Mouse (Mus musculus) midbrain, embryonic 13.5 days (tissue): ENCODE measurements around the gene Foxi2. TPM values are rescaled to one million over a fixed set of nuclear protein-coding genes. Genes with fewer than 3 reads are reported as not detected.

Experiments used
- ATAC-seq: fragments of 200-750 bp; cut with Nextera tagmentation; 2 replicates; pipeline ENCODE4 v1.8.0; 2017; ENCODE audit warnings: mild to moderate bottlenecking, moderate TSS enrichment, moderate library complexity
- H3K27ac ChIP-seq: fragments of 300-500 bp; sonication (generic); 2 replicates; pipeline ENCODE4 v1.5.1; 2015; ENCODE audit warnings: inconsistent platforms, mild to moderate bottlenecking, moderate library complexity
- H3K27me3 ChIP-seq: fragments of 300-500 bp; sonication (generic); 2 replicates; pipeline ENCODE4 v1.6.1; 2015; ENCODE audit warnings: mild to moderate bottlenecking, inconsistent platforms
- H3K36me3 ChIP-seq: fragments of 300-500 bp; sonication (generic); 2 replicates; pipeline ENCODE4 v1.6.1; 2015; ENCODE audit warnings: mild to moderate bottlenecking, inconsistent platforms
- H3K4me1 ChIP-seq: fragments of 300-500 bp; sonication (generic); replicated peaks from 2 replicates; pipeline ENCODE4 v1.6.1; 2015; ENCODE audit warnings: inconsistent platforms
- H3K4me2 ChIP-seq: fragments of 300-500 bp; sonication (generic); replicated peaks from 2 replicates; pipeline ENCODE4 v1.6.1; 2015; ENCODE audit warnings: moderate library complexity, mild to moderate bottlenecking, inconsistent platforms
- H3K4me3 ChIP-seq: fragments of 300-500 bp; sonication (generic); replicated peaks from 2 replicates; pipeline ENCODE4 v1.5.1; 2015; ENCODE audit warnings: mild to moderate bottlenecking, inconsistent platforms
- H3K9ac ChIP-seq: fragments of 300-500 bp; sonication (generic); replicated peaks from 2 replicates; pipeline ENCODE4 v1.6.1; 2015; ENCODE audit warnings: mild to moderate bottlenecking, inconsistent platforms
- H3K9me3 ChIP-seq: fragments of 300-500 bp; sonication (generic); 2 replicates; pipeline ENCODE4 v1.6.1; 2016; ENCODE audit warnings: mild to moderate bottlenecking, inconsistent platforms
- WGBS: fragments of 180-500 bp; shearing (Covaris S2); methylation state at CpG from one replicate; pipeline ENCODE4 v1.1.7; 2015; 5-methylcytosine and 5-hydroxymethylcytosine counted together
- polyA plus RNA-seq: library from polyadenylated mRNA; unstranded; fragments of >200 nt; fragmentation: Nextera tagmentation; extraction: Ambion mirVana; gene quantifications from 2 replicates; pipeline ENCODE4 v1.2.1, GENCODE M21; 2015

Foxi2 gene
- polyA plus RNA-seq = not detected in 2 replicates

DNA sequence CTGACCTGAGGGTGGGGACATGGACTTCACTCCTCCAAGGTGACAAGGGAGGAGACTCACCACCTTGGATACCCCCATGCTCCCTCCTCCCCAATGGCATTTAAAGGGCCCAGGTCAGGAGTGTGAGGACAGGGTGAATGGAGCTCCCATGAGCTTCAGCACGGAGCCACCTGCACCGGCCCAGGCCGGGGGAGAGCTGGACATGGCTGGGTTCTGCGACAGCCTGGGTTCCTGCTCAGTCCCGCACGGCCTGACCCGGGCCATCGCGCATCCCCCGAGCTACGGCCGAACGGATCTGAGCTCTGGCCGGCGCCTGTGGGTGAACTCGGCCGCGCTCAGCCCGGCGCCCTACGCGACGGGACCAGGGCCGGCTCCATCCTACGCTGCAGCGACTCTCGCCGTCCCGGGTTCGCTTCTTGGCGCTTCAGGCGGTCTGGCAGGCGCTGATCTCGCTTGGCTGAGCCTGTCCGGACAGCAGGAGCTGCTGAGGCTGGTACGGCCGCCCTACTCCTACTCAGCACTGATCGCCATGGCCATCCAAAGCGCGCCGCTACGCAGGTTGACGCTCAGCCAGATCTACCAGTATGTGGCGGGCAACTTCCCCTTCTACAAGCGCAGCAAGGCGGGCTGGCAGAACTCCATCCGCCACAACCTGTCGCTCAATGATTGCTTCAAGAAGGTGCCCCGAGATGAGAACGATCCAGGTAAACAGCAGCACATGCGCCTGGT is at the start of gene Foxi2:
Gene Foxi2, plus strand, starts transcription at position 72 of the 729 bp plus-strand sequence.
- H3K36me3 ChIP-seq = no peaks in the 10 kb centered on the region
- H3K9ac ChIP-seq = peak within 1 kb of the TSS; percentile 12; the same call in 1 of the 2 replicates
- H3K9me3 ChIP-seq = no peaks in the 10 kb centered on the region
- peak within 1 kb of the TSS; percentile 23 for H3K4me3 ChIP-seq
- H3K27ac ChIP-seq = no peak within 1 kb of the TSS
- no peak for ATAC-seq
- peak within 1 kb of the TSS; percentile 55 for H3K4me2 ChIP-seq
- WGBS = 2% methylated on average over 51 of the region's 51 CpGs
- peaks cover 58% of the 10 kb centered on the region for H3K27me3 ChIP-seq
- H3K4me1 ChIP-seq = peaks cover 8% of the 10 kb centered on the region

DNA sequence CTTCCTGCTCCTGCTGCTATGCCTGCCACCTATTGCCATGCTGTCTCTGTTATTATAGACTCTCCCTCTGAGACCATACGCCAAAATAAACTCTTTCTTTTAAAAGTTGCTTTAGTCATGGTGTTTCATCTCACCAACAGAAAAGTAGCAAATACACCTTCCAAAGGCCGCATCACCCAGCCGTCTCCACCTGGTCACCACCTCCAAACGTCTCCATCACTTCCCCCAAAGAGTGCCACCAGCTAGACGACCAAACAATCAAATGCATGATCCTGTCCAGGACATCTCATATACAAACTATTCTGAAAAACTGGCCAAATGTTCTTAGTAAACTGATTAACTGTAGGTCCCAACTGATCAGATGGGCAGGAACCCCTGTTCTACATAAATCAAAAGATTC is 45.5 kb upstream of the Foxi2 start:
- Histone ChIP-seq H3K4me3 (no peak overlapping the region), H3K4me2 (no peak overlapping the region), H3K9me3 (no peaks in the 10 kb centered on the region), H3K27ac (no peak overlapping the region), H3K9ac (no peak overlapping the region), H3K36me3 (no peaks in the 10 kb centered on the region), H3K27me3 (no peaks in the 10 kb centered on the region), H3K4me1 (no peaks in the 10 kb centered on the region)
- whole genome bisulfite sequencing = 95% methylated on average over 5 of the region's 5 CpGs
- ATAC-seq = no peak

DNA sequence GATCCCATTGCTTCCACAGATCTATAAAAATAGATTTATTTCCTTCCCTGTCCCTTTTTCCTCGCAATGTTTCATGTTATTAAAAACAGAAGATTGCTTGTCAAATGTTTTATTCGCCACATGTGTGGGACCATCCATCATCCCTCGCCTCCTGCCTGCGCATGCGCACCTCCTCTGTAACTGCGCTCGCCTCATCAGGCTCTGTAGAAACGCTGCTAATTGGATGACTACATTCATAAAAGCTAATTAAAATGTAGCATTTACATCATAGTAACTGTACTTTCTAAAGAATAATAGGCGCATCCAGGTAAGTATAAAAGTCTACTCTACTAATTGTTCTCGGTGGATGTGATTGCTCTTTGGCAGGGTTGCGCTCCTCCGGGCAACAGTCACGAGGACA is 34.1 kb upstream of the Foxi2 start:
- H3K4me2 ChIP-seq = no peak overlapping the region
- peaks cover 3% of the 10 kb centered on the region; the same call in 1 of the 2 replicates for H3K27me3 ChIP-seq
- H3K36me3 ChIP-seq = no peaks in the 10 kb centered on the region
- H3K27ac ChIP-seq = no peak overlapping the region
- no peaks in the 10 kb centered on the region for H3K9me3 ChIP-seq
- WGBS = 86% methylated on average over 13 of the region's 13 CpGs
- H3K4me3 ChIP-seq = no peak overlapping the region
- H3K9ac ChIP-seq = no peak overlapping the region
- H3K4me1 ChIP-seq = no peaks in the 10 kb centered on the region
- ATAC-seq = no peak

DNA sequence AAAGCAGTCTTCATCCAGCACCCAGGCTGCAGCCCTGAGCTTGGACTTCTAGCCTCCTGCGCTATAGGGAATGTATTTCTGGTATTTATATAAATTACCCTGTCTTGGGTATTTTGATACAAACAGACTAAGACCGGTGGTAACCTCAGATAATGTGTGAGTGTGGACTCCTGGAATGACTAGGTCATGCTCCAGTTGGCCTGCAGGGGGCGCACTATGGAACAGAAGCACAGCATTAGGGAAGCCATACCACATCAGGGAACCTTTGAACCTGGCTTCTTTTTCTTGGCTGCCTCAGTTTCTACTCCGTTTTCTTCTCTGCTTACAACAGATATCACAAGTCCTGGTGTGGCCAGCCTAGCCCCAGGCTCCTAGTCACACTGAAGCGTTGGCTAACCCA is 33.2 kb upstream of the Foxi2 start:
- no peak for ATAC-seq

DNA sequence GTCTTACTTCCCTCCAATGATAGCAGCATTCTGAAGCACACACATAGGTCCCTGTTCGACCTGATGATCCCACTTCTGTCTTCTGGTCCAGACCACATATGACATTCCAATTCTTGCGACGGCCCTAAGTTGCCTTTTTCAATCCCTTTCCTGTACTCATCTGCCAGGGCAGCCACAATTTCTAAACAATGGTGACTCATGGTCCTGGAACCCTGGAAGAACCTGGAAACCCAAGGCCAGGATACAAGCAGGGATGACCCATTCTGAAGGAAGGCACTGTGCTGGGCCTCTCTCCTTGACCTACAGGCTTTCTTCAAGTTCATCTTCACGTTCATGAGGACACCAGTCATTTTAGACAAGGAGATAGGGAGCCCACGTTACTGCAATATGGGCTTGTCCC is 31.8 kb upstream of the Foxi2 start:
- no peak for ATAC-seq
- WGBS = 91% methylated on average over 5 of the region's 5 CpGs
- H3K9ac ChIP-seq = no peak overlapping the region

More for the DNA sequence above, 33.2 kb upstream of the Foxi2 start:
- Histone ChIP-seq H3K9me3 (no peaks in the 10 kb centered on the region), H3K9ac (no peak overlapping the region), H3K27me3 (peaks cover 2% of the 10 kb centered on the region; the same call in 1 of the 2 replicates), H3K4me1 (no peaks in the 10 kb centered on the region), H3K4me3 (no peak overlapping the region), H3K27ac (no peak overlapping the region), H3K4me2 (no peak overlapping the region), H3K36me3 (no peaks in the 10 kb centered on the region)
- WGBS = 69% methylated on average over 5 of the region's 5 CpGs

DNA sequence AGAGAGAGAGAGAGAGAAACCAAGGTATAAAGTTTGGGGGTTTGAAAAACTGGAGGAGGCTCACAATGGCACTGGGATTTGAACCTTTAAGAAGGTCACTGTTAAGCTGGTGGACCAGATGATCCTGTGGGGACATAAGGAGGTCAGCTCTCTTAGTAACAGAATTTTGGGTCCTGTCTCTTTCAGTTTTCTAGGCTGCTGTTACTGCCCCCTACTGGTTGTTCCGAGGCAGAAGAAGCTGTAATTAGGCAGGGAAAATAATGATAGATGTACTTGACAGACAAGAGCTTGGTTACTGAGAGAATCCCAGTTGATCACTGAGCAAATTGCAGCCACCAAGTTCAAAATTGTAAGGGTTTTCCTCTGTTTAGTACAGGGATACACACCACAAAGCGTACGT is 21.1 kb upstream of the Foxi2 start:
- H3K4me1 ChIP-seq = peaks cover 8% of the 10 kb centered on the region
- H3K36me3 ChIP-seq = no peaks in the 10 kb centered on the region
- no peak overlapping the region for H3K4me3 ChIP-seq
- no peak for ATAC-seq
- H3K9ac ChIP-seq = no peak overlapping the region
- peaks cover 8% of the 10 kb centered on the region; the same call in 1 of the 2 replicates for H3K9me3 ChIP-seq
- no peak overlapping the region for H3K4me2 ChIP-seq
- peaks cover 30% of the 10 kb centered on the region for H3K27me3 ChIP-seq
- WGBS = 65% methylated on average over 3 of the region's 3 CpGs
- H3K27ac ChIP-seq = no peak overlapping the region

More for the DNA sequence above, 31.8 kb upstream of the Foxi2 start:
- Histone ChIP-seq H3K9me3 (no peaks in the 10 kb centered on the region), H3K4me1 (no peaks in the 10 kb centered on the region), H3K4me2 (no peak overlapping the region), H3K4me3 (no peak overlapping the region), H3K27me3 (no peaks in the 10 kb centered on the region), H3K27ac (no peak overlapping the region), H3K36me3 (no peaks in the 10 kb centered on the region)

DNA sequence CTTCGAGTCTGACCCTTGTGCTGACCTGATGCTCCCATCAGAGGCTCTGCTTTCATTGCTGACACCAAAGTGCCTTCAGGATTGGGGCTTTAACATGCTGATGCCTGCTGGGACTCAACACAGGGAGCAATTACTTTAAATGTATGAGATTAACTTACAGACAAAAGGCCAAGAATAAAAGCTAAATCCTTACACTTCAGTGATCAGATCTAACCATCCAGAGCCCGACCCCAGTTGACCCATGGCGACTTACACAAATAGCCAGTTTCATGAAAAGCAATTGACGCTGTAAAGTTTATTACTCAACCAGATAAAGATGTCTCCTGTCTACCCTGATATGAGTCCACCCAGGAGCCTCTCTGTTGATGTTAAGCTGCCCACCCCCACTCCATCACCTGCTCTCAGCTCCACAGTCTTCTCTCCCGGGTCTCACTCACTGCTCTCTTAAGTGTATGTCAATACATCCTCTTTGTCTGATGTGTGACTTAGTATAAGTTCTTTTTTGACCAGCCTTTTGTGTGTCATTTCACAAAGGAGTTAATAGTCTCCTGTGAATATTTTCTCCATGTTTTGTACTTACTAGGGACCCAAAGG is 17.1 kb upstream of the Foxi2 start:
- no peaks in the 10 kb centered on the region for H3K9me3 ChIP-seq
- H3K4me1 ChIP-seq = peaks cover 8% of the 10 kb centered on the region
- no peak for ATAC-seq
- 4% methylated on average over 5 of the region's 5 CpGs for WGBS
- no peak overlapping the region for H3K4me2 ChIP-seq
- H3K36me3 ChIP-seq = no peaks in the 10 kb centered on the region
- H3K4me3 ChIP-seq = no peak overlapping the region
- peaks cover 60% of the 10 kb centered on the region for H3K27me3 ChIP-seq
- H3K9ac ChIP-seq = no peak overlapping the region
- H3K27ac ChIP-seq = no peak overlapping the region

DNA sequence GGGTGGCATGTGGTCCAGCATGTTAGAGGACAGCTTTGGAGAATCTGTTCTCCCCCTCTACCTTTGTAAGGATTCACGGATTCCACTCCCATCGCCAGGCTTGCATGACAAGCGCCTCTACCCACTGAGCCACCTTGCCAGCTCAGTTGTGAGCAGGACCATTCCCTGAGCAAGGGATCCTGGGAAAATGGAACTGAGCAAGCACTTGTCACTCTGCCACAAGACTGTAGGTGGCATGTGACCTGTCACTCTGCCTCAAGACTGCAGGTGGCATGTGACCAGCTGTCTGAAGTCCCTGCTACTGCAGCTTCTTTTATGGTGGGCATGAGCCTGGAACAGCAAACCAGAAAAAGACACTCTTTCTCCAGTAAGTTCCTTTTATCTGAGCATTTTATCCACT is 15.7 kb upstream of the Foxi2 start:
- no peaks in the 10 kb centered on the region for H3K36me3 ChIP-seq
- ATAC-seq = no peak

DNA sequence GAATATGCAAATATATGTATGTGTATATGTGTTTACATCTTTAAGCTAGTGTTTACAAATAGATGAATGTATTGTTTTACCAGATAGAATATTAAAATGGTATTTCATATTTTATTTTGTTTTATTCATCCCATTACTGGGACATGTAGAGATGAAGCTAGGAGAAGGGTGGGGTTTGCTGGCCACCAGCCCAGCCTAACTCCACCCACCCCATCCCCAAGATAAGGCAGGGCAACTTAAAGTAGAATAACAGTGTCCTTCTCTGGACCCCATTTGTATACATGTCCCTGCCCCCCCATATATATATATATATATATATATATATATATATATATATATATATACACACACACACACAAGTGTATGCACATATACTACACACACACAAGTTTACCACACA is 14.9 kb upstream of the Foxi2 start:
- Histone ChIP-seq H3K4me1 (peaks cover 8% of the 10 kb centered on the region), H3K4me3 (no peak overlapping the region), H3K9me3 (no peaks in the 10 kb centered on the region), H3K36me3 (no peaks in the 10 kb centered on the region), H3K4me2 (no peak overlapping the region), H3K27me3 (peaks cover 54% of the 10 kb centered on the region), H3K27ac (no peak overlapping the region), H3K9ac (no peak overlapping the region)
- ATAC-seq = no peak

More for the DNA sequence above, 15.7 kb upstream of the Foxi2 start:
- H3K4me1 ChIP-seq = peaks cover 8% of the 10 kb centered on the region
- H3K9ac ChIP-seq = no peak overlapping the region
- no peak overlapping the region for H3K4me3 ChIP-seq
- no peak overlapping the region for H3K27ac ChIP-seq
- H3K27me3 ChIP-seq = peaks cover 59% of the 10 kb centered on the region
- no peaks in the 10 kb centered on the region for H3K9me3 ChIP-seq
- H3K4me2 ChIP-seq = no peak overlapping the region
- WGBS = 76% methylated on average over 3 of the region's 3 CpGs

DNA sequence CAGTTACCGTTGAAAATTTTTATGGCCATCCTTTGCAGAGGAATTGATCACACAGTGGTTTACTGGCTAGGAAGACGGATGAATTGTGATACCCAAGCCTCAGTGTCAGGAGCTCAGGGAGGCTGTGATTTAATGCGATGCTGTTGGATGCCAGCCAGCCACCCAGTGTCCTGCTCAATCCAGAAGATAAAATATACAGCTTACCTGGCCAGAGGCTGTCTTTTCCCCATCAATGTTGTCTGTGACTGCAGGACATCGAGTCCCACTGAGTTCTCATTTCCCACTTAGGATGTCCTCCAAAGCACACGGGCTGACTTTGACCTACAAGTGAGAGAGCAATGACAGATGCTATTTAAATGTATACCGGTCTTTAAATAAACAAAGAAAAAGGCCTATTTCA is 13.0 kb upstream of the Foxi2 start:
- Histone ChIP-seq H3K27ac (no peak overlapping the region), H3K9me3 (no peaks in the 10 kb centered on the region), H3K4me3 (no peak overlapping the region), H3K9ac (no peak overlapping the region), H3K27me3 (peaks cover 56% of the 10 kb centered on the region), H3K4me2 (no peak overlapping the region), H3K36me3 (no peaks in the 10 kb centered on the region), H3K4me1 (peaks cover 8% of the 10 kb centered on the region)
- ATAC-seq = no peak
- WGBS = 78% methylated on average over 6 of the region's 6 CpGs

DNA sequence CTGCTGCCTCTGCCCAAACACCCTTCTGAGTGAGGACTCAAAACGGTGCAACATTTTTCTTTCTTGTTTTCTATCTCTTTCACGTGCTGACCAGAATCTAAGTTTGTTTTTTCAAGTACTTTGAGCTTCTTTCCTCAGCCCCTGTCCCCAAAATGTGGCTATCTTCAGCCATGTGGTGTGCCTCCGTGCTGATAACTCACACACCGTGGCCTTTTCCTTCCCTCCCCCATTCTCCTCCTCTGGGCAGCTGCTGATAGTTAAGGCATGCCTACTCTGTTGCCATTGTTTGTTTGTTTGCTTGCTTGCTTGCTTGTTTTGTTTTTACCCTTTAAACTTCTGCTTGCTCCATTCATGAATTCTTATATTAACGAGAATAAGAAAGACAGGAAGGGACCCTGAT is 12.2 kb upstream of the Foxi2 start:
- Histone ChIP-seq H3K9me3 (no peaks in the 10 kb centered on the region), H3K9ac (no peak overlapping the region), H3K4me1 (peaks cover 6% of the 10 kb centered on the region), H3K4me2 (no peak overlapping the region), H3K4me3 (no peak overlapping the region), H3K27ac (no peak overlapping the region), H3K36me3 (no peaks in the 10 kb centered on the region), H3K27me3 (peaks cover 64% of the 10 kb centered on the region)
- 48% methylated on average over 5 of the region's 5 CpGs for WGBS
- no peak for ATAC-seq

DNA sequence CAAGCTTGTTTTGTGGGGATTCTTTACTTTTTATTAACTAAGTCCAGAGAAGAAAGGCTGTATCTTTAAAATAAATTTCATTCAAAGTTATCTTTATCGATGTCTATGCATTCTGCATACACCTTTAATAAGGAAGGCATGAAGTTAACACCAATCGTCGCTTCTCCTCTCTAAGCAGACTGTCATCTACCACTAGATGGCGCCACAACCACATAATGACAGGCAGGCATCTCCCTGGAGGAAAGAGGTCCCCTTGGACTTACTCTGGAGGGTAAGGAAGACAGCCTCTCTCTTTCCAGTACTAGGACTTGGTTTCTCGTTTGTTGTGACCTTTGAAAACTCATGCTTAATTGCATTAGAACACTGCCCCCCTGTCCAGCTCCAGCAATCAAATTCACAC is 6.7 kb upstream of the Foxi2 start:
- H3K4me2 ChIP-seq = no peak overlapping the region
- no peaks in the 10 kb centered on the region for H3K36me3 ChIP-seq
- no peaks in the 10 kb centered on the region for H3K4me1 ChIP-seq
- 0 out of 2 replicates have a peak, but pooled peaks have one; percentile 58 for ATAC-seq
- H3K9ac ChIP-seq = no peak overlapping the region
- 12% methylated on average over 5 of the region's 5 CpGs for WGBS
- H3K4me3 ChIP-seq = no peak overlapping the region
- H3K27ac ChIP-seq = no peak overlapping the region
- peaks cover 47% of the 10 kb centered on the region for H3K27me3 ChIP-seq
- H3K9me3 ChIP-seq = no peaks in the 10 kb centered on the region
